ENCODE assay signal across 24 mouse cellular contexts in the genomic region with DNA sequence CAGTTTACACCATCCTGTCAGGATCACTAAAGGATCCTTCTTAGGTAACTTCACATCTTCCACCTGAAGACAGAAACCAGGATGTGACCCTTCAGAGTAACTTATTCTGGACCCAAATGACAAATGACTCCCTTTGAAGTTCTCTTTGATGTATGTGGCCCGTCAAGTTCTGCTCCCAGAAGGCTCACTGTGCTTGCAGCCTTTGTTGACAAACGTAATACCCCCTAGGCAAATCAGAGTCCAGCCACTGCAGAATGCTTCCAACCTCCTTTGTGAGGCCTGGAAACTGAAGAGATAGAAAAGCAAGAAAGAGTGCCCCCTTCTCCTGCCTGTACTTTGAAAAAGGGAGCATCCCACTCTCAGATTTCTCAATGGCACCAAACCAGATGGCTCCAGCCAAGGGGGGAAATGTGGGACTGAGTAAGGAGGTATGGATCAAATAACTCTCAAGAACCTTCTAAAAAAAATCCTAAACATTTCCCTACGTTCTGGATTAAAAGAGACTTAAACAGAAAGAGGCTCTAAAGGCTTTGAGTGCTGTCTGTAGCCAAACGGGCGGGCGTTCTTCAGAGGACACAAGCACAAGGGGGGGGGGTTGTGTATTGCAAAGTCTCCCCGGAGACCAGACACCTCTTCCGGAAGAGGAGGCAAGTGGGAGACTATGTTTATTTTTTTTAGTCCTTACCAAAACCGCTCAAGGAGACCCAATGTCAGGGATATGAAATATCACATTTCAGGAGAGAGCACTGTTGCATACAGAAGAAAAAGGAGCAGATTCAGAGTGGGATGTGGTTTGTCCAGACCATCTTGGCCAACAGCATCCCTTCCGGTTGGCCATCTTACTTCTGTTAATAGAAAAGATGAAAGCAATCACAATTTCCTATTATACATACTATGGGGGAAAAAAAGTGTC. TPM values are rescaled to one million over a fixed set of nuclear protein-coding genes. Genes with fewer than 3 reads are reported as not detected.
A peak's percentile ranks its signal among the peaks of the same experiment; 100 is the strongest.
DNase-seq lines count a peak whose midpoint lies in the region; ATAC-seq and TF ChIP-seq lines count a peak whose summit lies in the region.
"Had no signal": no experiment of that assay in that cellular context is flagged by ENCODE, and none has a peak within 500 bp of the region (broad histone marks: within the 10 kb centered on the region; RNA-seq: fewer than 3 reads in every experiment).

No protein-coding gene starts in this region.

- no peak for ATAC-seq in hindbrain, embryonic 11.5 days (ENCODE audit: low FRiP score)
- ATAC-seq in kidney, postnatal 0 days (replicated peaks; ENCODE audit: low FRiP score, low read depth): no peak; the same call in 1 of the 2 replicates
- ATAC-seq in embryonic facial prominence, embryonic 15.5 days (ENCODE audit: insufficient number of reproducible peaks, low FRiP score, low TSS enrichment, low read depth): no peak
- ATAC-seq in frontal cortex, adult (ENCODE audit: low TSS enrichment): no peak
- ATAC-seq: CD4-positive, CD25-positive, alpha-beta regulatory T cell, adult 4 months had no signal

- H3K9me3 ChIP-seq in hindbrain, embryonic 10.5 days: no peaks in the 10 kb centered on the region
- no peaks in the 10 kb centered on the region for H3K9me3 ChIP-seq in hindbrain, embryonic 11.5 days (ENCODE audit: control insufficient read depth, low read length)
- H3K9me3 ChIP-seq in kidney, postnatal 0 days (replicated peaks; ENCODE audit: low read length): no peaks in the 10 kb centered on the region
- no peaks in the 10 kb centered on the region for H3K9me3 ChIP-seq in embryonic facial prominence, embryonic 15.5 days (replicated peaks)
- H3K9me3 ChIP-seq: forebrain, embryonic 10.5 days; G1E; heart, embryonic 15.5 days; hindbrain, embryonic 15.5 days; neural tube, embryonic 12.5 days had no signal

- peaks cover 45% of the 10 kb centered on the region for H3K4me1 ChIP-seq in hindbrain, embryonic 10.5 days (replicated peaks)
- peaks cover 9% of the 10 kb centered on the region; the same call in 1 of the 2 replicates for H3K4me1 ChIP-seq in hindbrain, embryonic 11.5 days (replicated peaks; ENCODE audit: control insufficient read depth, insufficient read depth, low read length)
- peaks cover 10% of the 10 kb centered on the region for H3K4me1 ChIP-seq in kidney, postnatal 0 days (replicated peaks; ENCODE audit: insufficient read depth, low read length)
- peaks cover 44% of the 10 kb centered on the region for H3K4me1 ChIP-seq in embryonic facial prominence, embryonic 15.5 days
- H3K4me1 ChIP-seq: heart, embryonic 15.5 days had no signal

- no peak for DNase-seq in hindbrain, embryonic 10.5 days (ENCODE audit: low spot score)
- no peak for DNase-seq in hindbrain, embryonic 11.5 days (ENCODE audit: low spot score)
- DNase-seq in kidney, postnatal 0 days (ENCODE audit: low spot score): peak; percentile 79
- DNase-seq in kidney, adult 9 months: no peak
- DNase-seq in embryo, embryonic 10.5 days (ENCODE audit: low spot score): peak; percentile 57
- no peak for DNase-seq in cerebellum, adult 8-10 months
- DNase-seq: cerebellum, adult 9-11 months; gastrocnemius, postnatal 10 days; heart, adult 2 months; kidney, postnatal 25 days; lung, embryonic 14.5 days; lung, postnatal 4 days; right cerebral cortex, postnatal 14 days; thymus, postnatal 36 days had no signal

- no peak overlapping the region for H3K4me3 ChIP-seq in hindbrain, embryonic 10.5 days
- H3K4me3 ChIP-seq in hindbrain, embryonic 11.5 days (ENCODE audit: low read depth, low read length): no peak overlapping the region
- no peak overlapping the region for H3K4me3 ChIP-seq in kidney, postnatal 0 days (replicated peaks; ENCODE audit: low read depth, low read length)
- no peak overlapping the region for H3K4me3 ChIP-seq in embryonic facial prominence, embryonic 15.5 days (replicated peaks)
- H3K4me3 ChIP-seq: forebrain, embryonic 10.5 days; heart, adult 2 months; heart, embryonic 15.5 days; hindbrain, embryonic 15.5 days; neural tube, embryonic 12.5 days had no signal

- no peak overlapping the region for H3K9ac ChIP-seq in hindbrain, embryonic 11.5 days (ENCODE audit: low read depth, low read length)
- H3K9ac ChIP-seq in kidney, postnatal 0 days (ENCODE audit: low read depth, low read length): no peak overlapping the region
- no peak overlapping the region for H3K9ac ChIP-seq in embryonic facial prominence, embryonic 15.5 days
- H3K9ac ChIP-seq: heart, embryonic 15.5 days; hindbrain, embryonic 15.5 days; lung, embryonic 14.5 days; neural tube, embryonic 12.5 days had no signal

- H3K4me2 ChIP-seq in hindbrain, embryonic 11.5 days (replicated peaks; ENCODE audit: low read depth, low read length): no peak overlapping the region
- no peak overlapping the region for H3K4me2 ChIP-seq in kidney, postnatal 0 days (ENCODE audit: low read length)
- H3K4me2 ChIP-seq in embryonic facial prominence, embryonic 15.5 days (replicated peaks): no peak overlapping the region
- H3K4me2 ChIP-seq: heart, embryonic 15.5 days; hindbrain, embryonic 15.5 days; lung, embryonic 14.5 days; neural tube, embryonic 12.5 days had no signal

- H3K36me3 ChIP-seq in hindbrain, embryonic 10.5 days: no peaks in the 10 kb centered on the region
- no peaks in the 10 kb centered on the region for H3K36me3 ChIP-seq in hindbrain, embryonic 11.5 days (ENCODE audit: control insufficient read depth, insufficient read depth, low read length)
- H3K36me3 ChIP-seq in kidney, postnatal 0 days (ENCODE audit: insufficient read depth, low read length): no peaks in the 10 kb centered on the region
- H3K36me3 ChIP-seq in embryonic facial prominence, embryonic 15.5 days: no peaks in the 10 kb centered on the region
- H3K36me3 ChIP-seq: forebrain, embryonic 10.5 days; G1E; heart, embryonic 15.5 days; hindbrain, embryonic 15.5 days; neural tube, embryonic 12.5 days had no signal

- peak overlapping the region; percentile 23; the same call in 1 of the 2 replicates for H3K27ac ChIP-seq in hindbrain, embryonic 10.5 days
- no peak overlapping the region for H3K27ac ChIP-seq in hindbrain, embryonic 11.5 days (ENCODE audit: low read depth, low read length)
- no peak overlapping the region for H3K27ac ChIP-seq in kidney, postnatal 0 days
- 0 out of 2 replicates have a peak overlapping the region, but pooled peaks have one; percentile 2 for H3K27ac ChIP-seq in embryonic facial prominence, embryonic 15.5 days (replicated peaks)
- H3K27ac ChIP-seq: forebrain, embryonic 10.5 days; heart, adult 2 months; heart, embryonic 15.5 days; hindbrain, embryonic 15.5 days; neural tube, embryonic 12.5 days had no signal

- H3K27me3 ChIP-seq in hindbrain, embryonic 10.5 days (ENCODE audit: insufficient read depth, poor library complexity, severe bottlenecking): no peaks in the 10 kb centered on the region
- no peaks in the 10 kb centered on the region for H3K27me3 ChIP-seq in hindbrain, embryonic 11.5 days (ENCODE audit: control insufficient read depth, insufficient read depth, low read length)
- H3K27me3 ChIP-seq in kidney, postnatal 0 days (ENCODE audit: insufficient read depth, low read length): no peaks in the 10 kb centered on the region
- no peaks in the 10 kb centered on the region for H3K27me3 ChIP-seq in embryonic facial prominence, embryonic 15.5 days
- H3K27me3 ChIP-seq: heart, embryonic 15.5 days; hindbrain, embryonic 15.5 days; neural tube, embryonic 12.5 days had no signal

- no peak for TF ChIP-seq CTCF in kidney, postnatal 0 days (IDR thresholded peaks at IDR 0.05; ENCODE audit: low read depth)

- 51% methylated on average over 10 of the region's 10 CpGs for WGBS in hindbrain, embryonic 10.5 days
- 44% methylated on average over 10 of the region's 10 CpGs for WGBS in hindbrain, embryonic 11.5 days
- WGBS in kidney, postnatal 0 days: 15% methylated on average over 10 of the region's 10 CpGs
- 18% methylated on average over 10 of the region's 10 CpGs for WGBS in embryonic facial prominence, embryonic 15.5 days

RNA-seq across cellular contexts. Expression of a gene that starts 18.9 kb away (rescaled TPM):
- 33.7 and 37.0 TPM in 2 replicates for polyA plus RNA-seq in hindbrain, embryonic 10.5 days (2016; fragmentation: Nextera tagmentation; extraction: Ambion mirVana)
- polyA plus RNA-seq in hindbrain, embryonic 11.5 days (2014; fragmentation: Nextera tagmentation; extraction: Ambion mirVana): 44.1 and 45.6 TPM in 2 replicates
- polyA plus RNA-seq in kidney, postnatal 0 days (2015; fragmentation: Nextera tagmentation; extraction: Ambion mirVana): 23.6 and 26.2 TPM in 2 replicates
- polyA plus RNA-seq in embryonic facial prominence, embryonic 15.5 days (2015; fragmentation: Nextera tagmentation; extraction: Ambion mirVana): 37.9 and 41.4 TPM in 2 replicates
- polyA plus RNA-seq: G1E had no signal

RNA-seq across cellular contexts. Expression of a gene that starts 34.2 kb away (rescaled TPM):
- polyA plus RNA-seq in hindbrain, embryonic 10.5 days (2016; fragmentation: Nextera tagmentation; extraction: Ambion mirVana): not detected in 2 replicates
- not detected in 2 replicates for polyA plus RNA-seq in hindbrain, embryonic 11.5 days (2014; fragmentation: Nextera tagmentation; extraction: Ambion mirVana)
- polyA plus RNA-seq in kidney, postnatal 0 days (2015; fragmentation: Nextera tagmentation; extraction: Ambion mirVana): not detected in 2 replicates
- polyA plus RNA-seq in embryonic facial prominence, embryonic 15.5 days (2015; fragmentation: Nextera tagmentation; extraction: Ambion mirVana): not detected in 2 replicates
- polyA plus RNA-seq: CD4-positive, CD25-positive, alpha-beta regulatory T cell, adult 4 months; forebrain, embryonic 10.5 days; G1E; heart, adult 2 months; heart, embryonic 15.5 days; hindbrain, embryonic 15.5 days; liver, adult 2 months; lung, embryonic 14.5 days; neural tube, embryonic 12.5 days; spleen, adult 2 months had no signal

Comparison
In these comparisons a context has a peak if more than half of its experiments do, and no peak if none do; other contexts are left out.
1. DNase-seq: peak in kidney, postnatal 0 days (single experiment) and embryo, embryonic 10.5 days (single experiment); none in hindbrain, embryonic 10.5 days (single experiment), hindbrain, embryonic 11.5 days (single experiment), kidney, adult 9 months (single experiment) and cerebellum, adult 8-10 months (single experiment).
2. H3K27ac ChIP-seq: peak in hindbrain, embryonic 10.5 days (single experiment) and embryonic facial prominence, embryonic 15.5 days (single experiment); none in hindbrain, embryonic 11.5 days (single experiment) and kidney, postnatal 0 days (single experiment).